Mouse (Mus musculus): ENCODE results near the gene Gm17364. TPM values are rescaled to one million over a fixed set of nuclear protein-coding genes. Genes with fewer than 3 reads are reported as not detected.
A peak's percentile ranks its signal among the peaks of the same experiment; 100 is the strongest.
"Not testable (repeated sequence)": the region's sequence is repeated elsewhere in the genome, so short reads cannot be mapped to it uniquely, and the experiment has no call there.

Gene Gm17364
- not detected in 2 replicates for total RNA-seq (2014; fragmentation: Nextera tagmentation)
- not detected in 2 replicates for total RNA-seq (2017)

DNA sequence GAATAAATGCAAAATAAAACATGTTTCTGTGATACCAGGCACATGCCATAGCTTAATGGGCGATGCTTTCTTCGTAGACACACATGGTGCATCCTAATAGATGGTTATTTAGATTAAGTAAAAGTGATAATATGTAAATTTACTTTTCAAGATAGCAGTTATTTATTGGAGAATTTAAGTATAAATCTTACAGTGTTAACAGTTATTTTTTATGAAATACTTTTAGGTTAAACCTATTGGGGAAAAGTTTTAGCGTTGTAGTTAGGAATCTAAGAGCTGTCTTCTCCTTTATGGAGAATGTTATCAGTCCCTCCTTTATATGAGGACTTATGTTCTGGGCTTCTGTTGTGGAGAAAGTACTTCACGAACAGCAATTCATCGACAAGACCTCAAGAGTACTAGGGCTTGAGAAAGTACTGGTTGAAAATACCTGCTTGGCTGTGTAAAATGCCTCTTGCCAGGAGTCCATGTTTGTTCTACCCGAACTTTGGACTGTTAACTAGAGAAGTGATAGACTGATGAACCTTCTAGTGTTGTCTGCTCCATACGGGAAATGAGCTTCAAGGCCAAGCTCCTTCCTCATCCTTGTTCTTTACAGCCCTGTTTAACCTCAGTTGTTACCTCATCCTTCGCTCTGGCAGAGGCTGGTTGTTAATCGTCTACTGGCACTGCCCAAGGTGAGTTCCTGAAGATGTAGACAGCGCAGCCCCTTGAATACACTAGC is at the start of gene Gm17364:
Gene Gm17364, minus strand, starts transcription at position 51 of the 724 bp plus-strand sequence.
- no peak for ATAC-seq (replicated peaks; ENCODE audit: low FRiP score, low TSS enrichment, poor library complexity, severe bottlenecking)

GRCm38 (mm10) chr13:41321433-41321832 is 47.7 kb upstream of the Gm17364 start:
- ATAC-seq (replicated peaks; ENCODE audit: low FRiP score, low TSS enrichment, poor library complexity, severe bottlenecking): no peak

DNA sequence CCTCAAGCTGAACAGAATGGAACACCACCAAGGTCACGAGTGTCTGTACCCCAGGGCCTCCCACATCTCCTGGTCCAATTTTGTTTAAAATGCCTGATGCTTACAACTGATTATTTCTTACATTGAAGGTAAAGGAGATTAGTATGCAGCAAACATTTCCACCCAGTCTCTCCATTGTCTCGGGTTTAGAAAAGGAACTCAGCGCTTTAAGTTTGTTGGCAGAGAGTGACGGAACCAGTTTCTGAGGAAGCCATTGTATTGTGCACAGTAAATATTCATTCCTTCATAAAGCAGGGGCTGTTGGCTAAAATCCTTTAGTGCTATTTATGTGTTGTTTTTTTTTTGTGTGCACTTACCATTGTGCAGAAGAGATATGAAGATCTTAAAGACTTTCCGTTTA is 47.0 kb upstream of the Gm17364 start:
- ATAC-seq (replicated peaks; ENCODE audit: low FRiP score, low TSS enrichment, poor library complexity, severe bottlenecking): no peak

GRCm38 (mm10) chr13:41302716-41303115 is 28.9 kb upstream of the Gm17364 start:
- ATAC-seq (replicated peaks; ENCODE audit: low FRiP score, low TSS enrichment, poor library complexity, severe bottlenecking): peak; percentile 90

GRCm38 (mm10) chr13:41300037-41300436 is 26.3 kb upstream of the Gm17364 start:
- ATAC-seq (replicated peaks; ENCODE audit: low FRiP score, low TSS enrichment, poor library complexity, severe bottlenecking): no peak

GRCm38 (mm10) chr13:41298996-41299395 is 25.2 kb upstream of the Gm17364 start:
- no peak for ATAC-seq (replicated peaks; ENCODE audit: low FRiP score, low TSS enrichment, poor library complexity, severe bottlenecking)

GRCm38 (mm10) chr13:41298533-41298932 is 24.8 kb upstream of the Gm17364 start:
- ATAC-seq (replicated peaks; ENCODE audit: low FRiP score, low TSS enrichment, poor library complexity, severe bottlenecking): peak; percentile 51

- no peak for ATAC-seq (replicated peaks; ENCODE audit: low FRiP score, low TSS enrichment, poor library complexity, severe bottlenecking)
Measured at GRCm38 (mm10) chr13:41296396-41296795, 22.6 kb upstream of the Gm17364 start.

GRCm38 (mm10) chr13:41295886-41296285 is 22.1 kb upstream of the Gm17364 start:
- no peak for ATAC-seq (replicated peaks; ENCODE audit: low FRiP score, low TSS enrichment, poor library complexity, severe bottlenecking)

DNA sequence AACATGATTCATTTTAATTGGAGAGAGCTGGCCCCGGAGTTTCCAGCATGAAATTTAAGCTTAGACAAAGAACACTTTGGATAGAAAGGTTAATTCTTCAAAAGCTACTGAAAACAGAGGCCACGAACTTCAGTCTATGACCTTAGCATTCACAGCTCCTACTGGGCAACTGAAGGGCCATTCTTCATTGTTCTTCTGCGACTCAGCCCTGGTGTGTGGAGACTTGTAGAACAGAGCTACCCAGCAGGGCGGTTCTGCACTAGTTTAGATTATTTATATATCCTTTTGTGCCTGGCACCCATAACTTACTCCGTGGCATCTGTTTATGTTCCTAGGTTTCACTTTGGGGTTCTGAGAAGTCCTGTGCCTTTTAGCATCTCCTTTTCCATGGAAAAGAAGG is 19.8 kb upstream of the Gm17364 start:
- ATAC-seq (replicated peaks; ENCODE audit: low FRiP score, low TSS enrichment, poor library complexity, severe bottlenecking): no peak

- ATAC-seq (replicated peaks; ENCODE audit: low FRiP score, low TSS enrichment, poor library complexity, severe bottlenecking): no peak
Measured at GRCm38 (mm10) chr13:41291466-41291974, 17.7 kb upstream of the Gm17364 start.

GRCm38 (mm10) chr13:41286285-41286684 is 12.5 kb upstream of the Gm17364 start:
- no peak for ATAC-seq (replicated peaks; ENCODE audit: low FRiP score, low TSS enrichment, poor library complexity, severe bottlenecking)

DNA sequence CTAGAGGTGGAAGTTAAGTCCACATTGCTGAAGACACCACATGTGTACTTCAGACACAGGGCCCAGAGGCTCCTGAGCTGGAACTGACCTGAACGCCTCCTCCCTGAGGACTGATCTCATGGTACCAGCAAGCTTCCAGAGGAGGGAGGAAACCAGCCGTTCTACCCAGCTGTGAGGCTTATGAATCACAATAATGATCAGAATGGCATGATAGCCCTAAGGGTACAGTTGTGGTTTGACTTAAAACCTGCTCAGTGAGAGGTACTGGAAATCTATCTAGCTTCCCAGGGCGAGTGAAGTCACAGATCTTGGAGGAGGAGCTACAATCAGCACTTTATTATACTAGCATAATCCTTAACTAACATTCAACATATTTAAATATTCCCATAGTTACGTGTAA is 11.7 kb upstream of the Gm17364 start:
- ATAC-seq (replicated peaks; ENCODE audit: low FRiP score, low TSS enrichment, poor library complexity, severe bottlenecking): no peak

DNA sequence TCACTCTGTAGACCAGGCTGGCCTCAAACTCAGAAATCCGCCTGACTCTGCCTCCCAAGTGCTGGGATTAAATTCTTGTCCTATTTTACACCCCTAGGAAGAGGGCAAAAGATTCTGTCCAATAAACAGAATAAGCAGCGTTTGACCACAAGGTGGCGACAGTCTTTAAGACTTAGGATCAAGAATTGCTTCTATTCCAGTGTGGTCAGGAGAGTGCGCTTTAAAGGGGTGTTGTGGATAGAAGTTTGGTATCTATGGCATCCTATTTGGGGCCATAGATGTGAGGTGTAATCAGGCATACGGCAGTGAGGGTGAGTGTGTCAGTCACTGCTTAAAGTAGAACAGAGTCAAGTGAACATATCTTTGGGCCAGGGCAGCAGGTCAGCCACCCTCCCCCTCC is 9.5 kb upstream of the Gm17364 start:
- ATAC-seq (replicated peaks; ENCODE audit: low FRiP score, low TSS enrichment, poor library complexity, severe bottlenecking): peak; percentile 73

GRCm38 (mm10) chr13:41280696-41281095 is 6.9 kb upstream of the Gm17364 start:
- no peak for ATAC-seq (replicated peaks; ENCODE audit: low FRiP score, low TSS enrichment, poor library complexity, severe bottlenecking)

DNA sequence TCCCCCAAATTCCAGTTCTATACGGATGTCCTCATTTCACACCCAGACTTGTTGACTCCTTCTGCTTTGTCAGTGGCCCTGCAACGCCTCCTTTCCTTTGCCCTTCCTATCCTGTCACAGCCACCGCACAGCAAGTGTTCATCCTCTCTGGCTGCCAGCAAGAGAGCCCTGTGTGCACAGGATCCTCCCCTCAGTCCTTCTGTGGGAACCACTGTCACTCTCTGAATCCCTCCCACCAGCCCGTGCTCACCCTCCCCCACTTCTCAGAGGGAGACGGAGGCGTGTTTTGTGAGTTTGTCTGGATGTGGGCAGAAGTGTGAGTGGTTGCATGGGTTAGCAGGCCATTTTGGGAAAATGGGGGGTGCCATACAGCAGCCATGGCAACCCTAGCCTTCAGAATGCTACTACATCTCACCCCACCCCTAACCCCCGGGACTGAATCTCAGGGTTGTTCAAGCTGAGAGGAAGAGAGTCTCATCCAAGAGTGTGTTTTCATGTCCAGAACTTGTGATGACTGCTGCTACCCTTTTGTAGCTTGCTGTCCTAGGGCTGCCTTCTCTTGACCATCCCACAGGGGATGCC is 5.9 kb downstream of the Gm17364 start:
- ATAC-seq (replicated peaks; ENCODE audit: low FRiP score, low TSS enrichment, poor library complexity, severe bottlenecking): no peak

- ATAC-seq (replicated peaks; ENCODE audit: low FRiP score, low TSS enrichment, poor library complexity, severe bottlenecking): no peak
Measured at GRCm38 (mm10) chr13:41263304-41264006, 10.3 kb downstream of the Gm17364 start.

DNA sequence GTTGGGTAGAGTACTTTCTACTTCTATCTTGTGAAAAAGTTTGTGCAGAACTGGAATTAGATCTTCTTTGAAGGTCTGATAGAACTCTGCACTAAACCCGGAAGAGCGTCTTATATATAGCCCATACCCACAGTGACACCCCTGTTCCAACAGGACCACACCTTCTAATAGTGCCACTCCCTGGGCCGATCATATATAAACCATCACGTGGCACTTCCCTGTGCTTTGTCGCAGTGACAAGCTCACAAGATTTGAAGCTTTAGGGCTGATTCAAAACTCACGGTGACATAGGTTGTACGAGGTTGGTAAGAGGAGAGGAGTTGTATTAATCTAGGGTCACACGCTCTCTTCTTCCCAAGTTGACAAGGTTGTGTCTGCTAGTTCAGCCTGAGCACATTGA is 12.2 kb downstream of the Gm17364 start:
- ATAC-seq (replicated peaks; ENCODE audit: low FRiP score, low TSS enrichment, poor library complexity, severe bottlenecking): not testable (repeated sequence)

DNA sequence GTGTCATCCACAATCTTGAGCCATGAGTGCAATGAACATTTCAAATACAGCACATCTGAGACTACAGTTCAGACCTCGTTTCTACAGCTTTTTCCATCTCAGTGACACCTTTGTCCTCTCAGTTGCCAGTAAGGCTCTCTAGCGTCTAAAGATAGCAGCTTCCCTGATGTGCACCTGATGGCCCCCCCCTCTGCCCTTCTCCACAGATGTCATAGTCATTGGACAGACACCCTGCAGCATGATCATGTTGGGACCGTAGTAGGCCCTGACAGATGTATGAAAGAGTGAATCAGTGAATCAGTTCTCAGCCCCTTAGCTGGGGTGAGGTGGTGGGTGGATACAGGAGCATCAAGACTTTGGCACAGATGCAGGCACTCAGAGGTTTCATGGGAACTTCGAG is 15.9 kb downstream of the Gm17364 start:
- no peak for ATAC-seq (replicated peaks; ENCODE audit: low FRiP score, low TSS enrichment, poor library complexity, severe bottlenecking)

- no peak for ATAC-seq (replicated peaks; ENCODE audit: low FRiP score, low TSS enrichment, poor library complexity, severe bottlenecking)
Measured at GRCm38 (mm10) chr13:41256962-41257361, 16.8 kb downstream of the Gm17364 start.

Data from megakaryocyte-erythroid progenitor cell, adult 5-6 weeks (primary cell).